Mouse (Mus musculus): ENCODE measurements around the gene Exosc7.

DNA sequence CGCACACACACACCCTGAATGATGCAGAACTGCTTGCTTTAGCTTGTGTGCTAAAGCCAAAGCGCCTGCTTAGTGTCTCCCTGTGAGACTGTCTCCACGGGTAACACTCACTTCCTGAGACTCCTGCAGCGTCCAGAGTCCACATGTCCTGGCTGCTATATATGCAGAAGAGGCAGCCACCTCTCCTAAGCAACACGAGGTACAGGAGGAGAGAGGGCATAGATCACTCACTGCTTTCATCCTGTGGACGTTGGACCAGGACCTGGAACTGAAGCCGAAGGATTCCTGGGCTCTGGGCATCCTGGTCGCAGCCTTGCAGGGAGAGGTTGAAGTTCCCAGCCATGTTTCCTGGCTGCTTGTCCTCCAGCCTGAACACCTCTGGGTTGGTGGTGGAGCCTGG lies 70.2 kb downstream of the Exosc7 start:
- no peak for TF ChIP-seq CTCF (IDR thresholded peaks at IDR 0.05; ENCODE audit: low read depth)
- no peak for TF ChIP-seq EP300 (IDR thresholded peaks at IDR 0.05; ENCODE audit: low read depth)

Measured in liver, postnatal 0 days (tissue).